Mouse (Mus musculus): ENCODE results near the gene Hapln4. TPM values are rescaled to one million over a fixed set of nuclear protein-coding genes. Genes with fewer than 3 reads are reported as not detected.
"Not testable (repeated sequence)": the region's sequence is repeated elsewhere in the genome, so short reads cannot be mapped to it uniquely, and the experiment has no call there.

Gene Hapln4
- polyA plus RNA-seq (2011; ENCODE audit: insufficient read length, low read depth, missing spikeins): 0.84 and 1.1 TPM in 2 replicates

DNA sequence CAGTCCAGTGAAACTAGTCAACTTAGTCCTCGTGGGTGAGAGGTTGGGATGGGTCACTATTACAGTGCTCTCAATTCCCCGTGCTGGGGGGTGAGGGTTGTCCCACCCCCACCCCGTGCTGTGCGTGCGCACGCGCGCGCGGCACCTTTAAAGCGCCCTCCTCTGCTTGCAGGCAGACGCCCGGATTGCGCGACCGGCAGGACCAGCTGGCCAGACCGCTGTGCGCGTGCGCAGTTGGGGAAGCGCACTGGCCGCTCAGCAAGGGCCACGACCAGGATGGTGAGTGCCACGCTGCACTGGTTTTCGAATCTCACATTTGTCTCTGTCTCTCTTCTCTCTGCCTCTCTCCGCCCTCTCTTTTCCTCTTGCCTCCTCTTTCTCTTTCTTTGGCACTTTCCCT, at the start of gene Hapln4:
TSS of gene Hapln4 (plus strand) at position 173 of the 400 bp plus-strand sequence.
- Histone ChIP-seq H3K27ac (ENCODE audit: insufficient read depth, low read length) (no peak within 1 kb of the TSS), H3K4me1 (ENCODE audit: control insufficient read depth, insufficient read depth, low read length) (0 out of 2 replicates have a peak, but pooled peaks cover 3% of the 10 kb centered on the region), H3K4me3 (ENCODE audit: insufficient read depth, low read length) (peak within 1 kb of the TSS; percentile 34)
- TF ChIP-seq CTCF (IDR thresholded peaks at IDR 0.05; ENCODE audit: borderline replicate concordance, insufficient read depth, low read length): no peak
- peak; percentile 26; the same call in 1 of the 2 replicates for TF ChIP-seq POLR2A (IDR thresholded peaks at IDR 0.05; ENCODE audit: low read depth, low read length)

- Histone ChIP-seq H3K4me3 (ENCODE audit: insufficient read depth, low read length) (no peak overlapping the region), H3K4me1 (ENCODE audit: control insufficient read depth, insufficient read depth, low read length) (peaks cover 2% of the 10 kb centered on the region), H3K27ac (ENCODE audit: insufficient read depth, low read length) (no peak overlapping the region)
- no peak for TF ChIP-seq POLR2A (IDR thresholded peaks at IDR 0.05; ENCODE audit: low read depth, low read length)
- TF ChIP-seq CTCF (IDR thresholded peaks at IDR 0.05; ENCODE audit: borderline replicate concordance, insufficient read depth, low read length): no peak
Observed at GRCm38 (mm10) chr8:70037994-70038393, 45.3 kb upstream of the Hapln4 start.

- Histone ChIP-seq H3K4me1 (ENCODE audit: control insufficient read depth, insufficient read depth, low read length) (peaks cover 2% of the 10 kb centered on the region), H3K27ac (ENCODE audit: insufficient read depth, low read length) (no peak overlapping the region), H3K4me3 (ENCODE audit: insufficient read depth, low read length) (peak overlapping the region; percentile 81)
- no peak for TF ChIP-seq POLR2A (IDR thresholded peaks at IDR 0.05; ENCODE audit: low read depth, low read length)
- no peak for TF ChIP-seq CTCF (IDR thresholded peaks at IDR 0.05; ENCODE audit: borderline replicate concordance, insufficient read depth, low read length)
Observed at GRCm38 (mm10) chr8:70041885-70042546, 41.2 kb upstream of the Hapln4 start.

GRCm38 (mm10) chr8:70042583-70043455, 40.4 kb upstream of the Hapln4 start, which contains the start of the genes Mau2 and Sugp1:
Gene Mau2 (minus strand): TSS chr8:70042734.
Gene Sugp1 (plus strand): TSS chr8:70042813.
- Histone ChIP-seq H3K4me1 (ENCODE audit: control insufficient read depth, insufficient read depth, low read length) (peaks cover 2% of the 10 kb centered on the region), H3K4me3 (ENCODE audit: insufficient read depth, low read length) (peak within 1 kb of the TSS; percentile 81), H3K27ac (ENCODE audit: insufficient read depth, low read length) (peak within 1 kb of the TSS; percentile 84)
- peak; percentile 74 for TF ChIP-seq POLR2A (IDR thresholded peaks at IDR 0.05; ENCODE audit: low read depth, low read length)
- no peak for TF ChIP-seq CTCF (IDR thresholded peaks at IDR 0.05; ENCODE audit: borderline replicate concordance, insufficient read depth, low read length)

DNA sequence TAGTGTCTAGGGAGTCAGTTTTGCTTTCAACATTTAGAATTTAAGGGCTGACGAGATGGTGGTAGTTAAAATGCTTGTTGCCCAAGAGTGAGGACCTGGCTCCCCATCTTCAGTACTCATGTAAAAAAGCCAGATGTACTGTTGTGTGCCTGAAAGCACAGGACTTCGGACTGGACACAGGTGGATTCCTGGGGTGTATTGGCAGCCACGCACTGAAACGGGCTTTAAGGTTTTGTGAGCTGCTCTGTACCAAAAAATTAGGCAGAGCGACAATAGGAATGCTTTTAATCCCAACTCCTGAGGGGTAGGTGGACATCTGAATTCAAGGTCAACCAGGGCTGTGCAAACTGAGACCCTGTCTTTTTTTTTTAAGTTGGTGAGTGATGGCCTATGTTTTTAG, 39.3 kb upstream of the Hapln4 start:
- H3K27ac ChIP-seq (ENCODE audit: insufficient read depth, low read length): no peak overlapping the region
- H3K4me1 ChIP-seq (ENCODE audit: control insufficient read depth, insufficient read depth, low read length): peaks cover 5% of the 10 kb centered on the region
- TF ChIP-seq POLR2A (IDR thresholded peaks at IDR 0.05; ENCODE audit: low read depth, low read length) (no peak), CTCF (IDR thresholded peaks at IDR 0.05; ENCODE audit: borderline replicate concordance, insufficient read depth, low read length) (no peak)
- peak overlapping the region; percentile 81 for H3K4me3 ChIP-seq (ENCODE audit: insufficient read depth, low read length)

DNA sequence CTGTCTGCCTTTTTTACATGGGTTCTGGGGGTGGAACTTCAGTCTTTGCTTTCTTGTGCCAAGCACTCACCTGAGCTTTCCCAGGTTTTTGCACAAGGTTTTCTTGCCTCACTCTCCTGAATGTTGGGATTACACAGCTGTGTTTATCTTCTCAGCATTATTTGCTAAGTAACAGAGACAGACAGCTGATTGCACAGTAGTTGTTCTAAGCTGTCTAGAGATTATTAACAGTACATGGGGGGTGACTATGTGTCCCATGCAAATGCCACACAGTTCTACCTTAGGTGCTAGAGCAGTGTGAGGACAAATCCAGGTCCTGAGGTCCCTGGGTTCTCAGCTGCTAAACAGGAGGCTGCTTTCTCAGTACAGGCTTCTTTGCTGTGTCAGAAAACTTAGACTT, 33.6 kb upstream of the Hapln4 start:
- Histone ChIP-seq H3K27ac (ENCODE audit: insufficient read depth, low read length) (no peak overlapping the region), H3K4me1 (ENCODE audit: control insufficient read depth, insufficient read depth, low read length) (peaks cover 2% of the 10 kb centered on the region; the same call in 1 of the 2 replicates), H3K4me3 (ENCODE audit: insufficient read depth, low read length) (no peak overlapping the region)
- TF ChIP-seq CTCF (IDR thresholded peaks at IDR 0.05; ENCODE audit: borderline replicate concordance, insufficient read depth, low read length): no peak
- no peak for TF ChIP-seq POLR2A (IDR thresholded peaks at IDR 0.05; ENCODE audit: low read depth, low read length)

- H3K4me3 ChIP-seq (ENCODE audit: insufficient read depth, low read length); H3K27ac ChIP-seq (ENCODE audit: insufficient read depth, low read length); H3K4me1 ChIP-seq (ENCODE audit: control insufficient read depth, insufficient read depth, low read length): not testable (repeated sequence)
Observed at GRCm38 (mm10) chr8:70050434-70050833, 32.8 kb upstream of the Hapln4 start.

GRCm38 (mm10) chr8:70057721-70058120, 25.5 kb upstream of the Hapln4 start:
- Histone ChIP-seq H3K4me1 (ENCODE audit: control insufficient read depth, insufficient read depth, low read length) (no peaks in the 10 kb centered on the region), H3K4me3 (ENCODE audit: insufficient read depth, low read length) (no peak overlapping the region), H3K27ac (ENCODE audit: insufficient read depth, low read length) (no peak overlapping the region)
- TF ChIP-seq CTCF (IDR thresholded peaks at IDR 0.05; ENCODE audit: borderline replicate concordance, insufficient read depth, low read length) (no peak), POLR2A (IDR thresholded peaks at IDR 0.05; ENCODE audit: low read depth, low read length) (no peak)

DNA sequence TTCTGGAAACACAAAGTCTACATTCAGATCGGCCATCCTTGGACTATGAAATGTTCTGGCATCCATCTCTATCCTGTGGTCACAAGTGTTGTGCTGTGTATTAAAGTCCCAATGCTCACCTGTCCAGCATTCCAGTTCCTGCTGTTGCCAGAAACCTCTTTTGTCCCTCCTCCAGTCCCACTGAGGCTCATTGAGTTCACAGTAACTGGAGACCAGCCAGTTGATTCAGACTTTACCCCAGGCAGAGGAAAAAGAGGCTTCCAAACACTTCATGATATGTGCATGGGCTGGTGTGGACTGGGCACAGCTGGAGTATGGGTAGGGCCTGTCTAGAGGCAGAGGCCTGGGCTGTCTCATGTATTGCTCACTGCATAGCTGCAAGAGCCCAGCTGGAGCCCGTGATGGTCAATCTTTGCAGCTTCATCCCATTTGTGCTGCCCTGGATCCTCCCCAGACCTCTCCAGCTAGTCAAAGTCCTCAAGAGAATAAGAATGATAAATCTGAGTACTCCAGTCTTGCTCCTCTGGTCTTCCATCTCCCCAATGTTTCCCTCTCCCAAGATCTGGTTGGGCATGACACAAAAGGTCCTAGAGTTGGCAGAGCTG, 11.3 kb upstream of the Hapln4 start:
- TF ChIP-seq CTCF (IDR thresholded peaks at IDR 0.05; ENCODE audit: borderline replicate concordance, insufficient read depth, low read length): no peak
- TF ChIP-seq POLR2A (IDR thresholded peaks at IDR 0.05; ENCODE audit: low read depth, low read length): no peak
- no peak overlapping the region for H3K27ac ChIP-seq (ENCODE audit: insufficient read depth, low read length)
- H3K4me3 ChIP-seq (ENCODE audit: insufficient read depth, low read length): no peak overlapping the region
- no peaks in the 10 kb centered on the region for H3K4me1 ChIP-seq (ENCODE audit: control insufficient read depth, insufficient read depth, low read length)
